18 mouse cellular contexts compared by ENCODE assay signal in genomic region chr8:126751416-126752140, GRCm38 (mm10).
DNase-seq lines count a peak whose midpoint lies in the region; ATAC-seq and TF ChIP-seq lines count a peak whose summit lies in the region.
"Had no signal": no experiment of that assay in that cellular context is flagged by ENCODE, and none has a peak within 500 bp of the region (broad histone marks: within the 10 kb centered on the region; RNA-seq: fewer than 3 reads in every experiment).

No protein-coding gene starts in this region.

- H3K4me1 ChIP-seq in heart, adult 2 months (ENCODE audit: control insufficient read depth, insufficient read depth, low read length), result peaks cover 3% of the 10 kb centered on the region
- H3K4me1 ChIP-seq in embryonic facial prominence, embryonic 13.5 days, result peaks cover 43% of the 10 kb centered on the region
- peaks cover 2% of the 10 kb centered on the region; the same call in 1 of the 2 replicates for H3K4me1 ChIP-seq in stomach, postnatal 0 days (replicated peaks; ENCODE audit: control insufficient read depth, insufficient read depth)
- H3K4me1 ChIP-seq in midbrain, postnatal 0 days (ENCODE audit: insufficient read depth, low read length), result no peaks in the 10 kb centered on the region

- intact Hi-C loops in heart, adult 2 months (cut with DNase I), result no loop called here
- intact Hi-C loops in heart, postnatal 36 days (cut with DNase I), result no loop called here

- H3K27me3 ChIP-seq in heart, adult 2 months (ENCODE audit: control insufficient read depth, insufficient read depth, low read length), result no peaks in the 10 kb centered on the region
- no peaks in the 10 kb centered on the region for H3K27me3 ChIP-seq in embryonic facial prominence, embryonic 13.5 days
- H3K27me3 ChIP-seq in stomach, postnatal 0 days (ENCODE audit: control insufficient read depth, insufficient read depth, low read length), result no peaks in the 10 kb centered on the region
- H3K27me3 ChIP-seq in midbrain, postnatal 0 days (ENCODE audit: insufficient read depth, low read length), result no peaks in the 10 kb centered on the region
- H3K27me3 ChIP-seq: liver, embryonic 13.5 days; neural tube, embryonic 13.5 days had no signal

- TF ChIP-seq POLR2A in heart, adult 2 months (IDR thresholded peaks at IDR 0.05; ENCODE audit: insufficient read depth, low read depth, low read length), result no peak

- DNase-seq in heart, adult 2 months, result no peak
- DNase-seq in heart, postnatal 36 days, result no peak
- DNase-seq in lung, postnatal 10 days, result peak; percentile 17
- DNase-seq in lung, postnatal 36 days, result no peak
- no peak for DNase-seq in stomach, postnatal 0 days (ENCODE audit: low spot score)
- DNase-seq in yolk sac, embryonic 10.5 days (ENCODE audit: low spot score), result no peak
- DNase-seq in midbrain, postnatal 0 days (ENCODE audit: low spot score), result no peak
- DNase-seq: adrenal gland, postnatal 25 days; cerebellum, adult 9-11 months; embryo, embryonic 11 days; layer of hippocampus, adult 9-11 months; liver, embryonic 13.5 days; thymus, adult 18-20 months had no signal

- H3K4me3 ChIP-seq in heart, adult 2 months, result no peak overlapping the region
- H3K4me3 ChIP-seq in embryonic facial prominence, embryonic 13.5 days, result no peak overlapping the region
- H3K4me3 ChIP-seq in stomach, postnatal 0 days (ENCODE audit: low read depth, low read length), result no peak overlapping the region
- H3K4me3 ChIP-seq in midbrain, postnatal 0 days (ENCODE audit: low read depth, low read length), result no peak overlapping the region
- H3K4me3 ChIP-seq: forebrain, embryonic 10.5 days; liver, embryonic 13.5 days; neural tube, embryonic 13.5 days had no signal

- no peak overlapping the region for H3K4me2 ChIP-seq in embryonic facial prominence, embryonic 13.5 days
- H3K4me2 ChIP-seq in stomach, postnatal 0 days (replicated peaks; ENCODE audit: low read depth), result no peak overlapping the region
- no peak overlapping the region for H3K4me2 ChIP-seq in midbrain, postnatal 0 days (ENCODE audit: low read depth, low read length, poor library complexity, severe bottlenecking)
- H3K4me2 ChIP-seq: liver, embryonic 13.5 days; neural tube, embryonic 13.5 days had no signal

- TF ChIP-seq CTCF in heart, adult 2 months (IDR thresholded peaks at IDR 0.05), result no peak
- TF ChIP-seq CTCF in stomach, postnatal 0 days (IDR thresholded peaks at IDR 0.05; ENCODE audit: low read depth), result no peak
- TF ChIP-seq CTCF in midbrain, postnatal 0 days (IDR thresholded peaks at IDR 0.05), result no peak

- H3K36me3 ChIP-seq in heart, adult 2 months (ENCODE audit: control insufficient read depth, insufficient read depth, low read length), result 0 out of 2 replicates have a peak, but pooled peaks cover 2% of the 10 kb centered on the region
- no peaks in the 10 kb centered on the region for H3K36me3 ChIP-seq in embryonic facial prominence, embryonic 13.5 days
- H3K36me3 ChIP-seq in stomach, postnatal 0 days (ENCODE audit: control insufficient read depth, insufficient read depth, low read length), result no peaks in the 10 kb centered on the region
- H3K36me3 ChIP-seq in midbrain, postnatal 0 days (ENCODE audit: insufficient read depth, low read length), result no peaks in the 10 kb centered on the region
- H3K36me3 ChIP-seq: forebrain, embryonic 10.5 days; liver, embryonic 13.5 days; neural tube, embryonic 13.5 days had no signal

- H3K9me3 ChIP-seq in embryonic facial prominence, embryonic 13.5 days, result no peaks in the 10 kb centered on the region
- no peaks in the 10 kb centered on the region for H3K9me3 ChIP-seq in stomach, postnatal 0 days (ENCODE audit: control insufficient read depth, low read length)
- no peaks in the 10 kb centered on the region for H3K9me3 ChIP-seq in midbrain, postnatal 0 days (ENCODE audit: low read length)
- H3K9me3 ChIP-seq: forebrain, embryonic 10.5 days; liver, embryonic 13.5 days; neural tube, embryonic 13.5 days had no signal

- H3K79me2 ChIP-seq in heart, adult 2 months (replicated peaks; ENCODE audit: control insufficient read depth, insufficient read depth, low read length), result no peaks in the 10 kb centered on the region

- no peak for TF ChIP-seq EP300 in heart, adult 2 months (IDR thresholded peaks at IDR 0.05; ENCODE audit: insufficient read depth, low read depth, low read length)
- TF ChIP-seq EP300 in stomach, postnatal 0 days (optimal IDR thresholded peaks at IDR 0.05), result no peak

- no peak overlapping the region for H3K9ac ChIP-seq in heart, adult 2 months (ENCODE audit: low read depth, low read length)
- no peak overlapping the region for H3K9ac ChIP-seq in embryonic facial prominence, embryonic 13.5 days
- no peak overlapping the region for H3K9ac ChIP-seq in stomach, postnatal 0 days (ENCODE audit: low read length)
- H3K9ac ChIP-seq in midbrain, postnatal 0 days (replicated peaks; ENCODE audit: low read length, poor library complexity, severe bottlenecking), result no peak overlapping the region
- H3K9ac ChIP-seq: liver, embryonic 13.5 days; neural tube, embryonic 13.5 days had no signal

- ATAC-seq in embryonic facial prominence, embryonic 13.5 days (ENCODE audit: insufficient number of reproducible peaks, insufficient read depth, low FRiP score, low TSS enrichment, low read depth), result no peak
- ATAC-seq in stomach, postnatal 0 days (ENCODE audit: low FRiP score, low TSS enrichment), result no peak
- ATAC-seq in midbrain, postnatal 0 days (ENCODE audit: low FRiP score), result no peak
- ATAC-seq: inflammation-experienced regulatory T-cells, adult 6 months had no signal

- 50% methylated on average over 6 of the region's 6 CpGs for WGBS in heart, adult 2 months
- WGBS in embryonic facial prominence, embryonic 13.5 days, result 35% methylated on average over 6 of the region's 6 CpGs
- 60% methylated on average over 6 of the region's 6 CpGs for WGBS in stomach, postnatal 0 days
- WGBS in midbrain, postnatal 0 days, result 78% methylated on average over 6 of the region's 6 CpGs

- H3K27ac ChIP-seq in heart, adult 2 months, result peak overlapping the region; percentile 36
- peak overlapping the region; percentile 77 for H3K27ac ChIP-seq in embryonic facial prominence, embryonic 13.5 days
- peak overlapping the region; percentile 35; the same call in 1 of the 2 replicates for H3K27ac ChIP-seq in stomach, postnatal 0 days (replicated peaks)
- H3K27ac ChIP-seq in midbrain, postnatal 0 days (ENCODE audit: low read depth, low read length), result no peak overlapping the region
- H3K27ac ChIP-seq: forebrain, embryonic 10.5 days; kidney, postnatal 0 days; liver, embryonic 13.5 days; neural tube, embryonic 13.5 days had no signal
